Mouse (Mus musculus) liver, embryonic 14.5 days (tissue): ENCODE data around the gene Taf6l.

Source experiments
- CTCF ChIP-seq: IDR thresholded peaks from 2 replicates; pipeline ENCODE4 v1.5.1; 2016; ENCODE audit warnings: antibody characterized with exemption, low read depth, control low read depth
- EP300 ChIP-seq: IDR thresholded peaks from 2 replicates; pipeline ENCODE4 v1.6.1; 2016; ENCODE audit warnings: antibody characterized with exemption, low read depth

GRCm38 (mm10) chr19:8758899-8759298 is 27.3 kb downstream of the Taf6l start:
- TF ChIP-seq CTCF (no peak), EP300 (no peak)
